Mouse (Mus musculus) erythroblast, embryonic 14.5 days (primary cell): Measurements from ENCODE around the gene Sprr3.

Experiments used
- GATA1 ChIP-seq: IDR thresholded peaks from 2 replicates; pipeline ENCODE4 v1.6.1; 2012; ENCODE audit warnings: low read length, inconsistent platforms, mixed read lengths
- TAL1 ChIP-seq: IDR thresholded peaks from 3 replicates; pipeline ENCODE4 v1.6.1; 2012; ENCODE audit warnings: low read length, inconsistent platforms, mixed read lengths

DNA sequence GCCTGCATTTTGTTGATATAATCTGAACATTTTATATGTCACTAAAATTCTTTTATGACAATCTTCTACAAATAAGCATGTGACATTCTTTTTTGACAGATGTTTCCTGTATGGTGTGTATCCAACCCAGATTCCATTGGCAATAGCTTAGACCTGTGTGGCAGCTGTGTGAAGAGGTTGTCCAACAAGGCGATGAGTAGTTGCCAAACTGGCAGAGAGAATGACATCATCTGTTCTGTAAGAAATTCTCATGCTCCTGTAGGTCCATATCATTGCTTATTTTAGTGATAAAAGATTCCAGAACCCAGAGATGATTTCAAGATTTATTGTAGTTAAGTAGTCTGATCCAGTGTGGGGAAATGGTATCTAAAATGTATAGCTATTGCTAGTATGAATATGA is 8.1 kb upstream of the Sprr3 start:
- TF ChIP-seq TAL1 (no peak), GATA1 (no peak)
